In the genomic region with DNA sequence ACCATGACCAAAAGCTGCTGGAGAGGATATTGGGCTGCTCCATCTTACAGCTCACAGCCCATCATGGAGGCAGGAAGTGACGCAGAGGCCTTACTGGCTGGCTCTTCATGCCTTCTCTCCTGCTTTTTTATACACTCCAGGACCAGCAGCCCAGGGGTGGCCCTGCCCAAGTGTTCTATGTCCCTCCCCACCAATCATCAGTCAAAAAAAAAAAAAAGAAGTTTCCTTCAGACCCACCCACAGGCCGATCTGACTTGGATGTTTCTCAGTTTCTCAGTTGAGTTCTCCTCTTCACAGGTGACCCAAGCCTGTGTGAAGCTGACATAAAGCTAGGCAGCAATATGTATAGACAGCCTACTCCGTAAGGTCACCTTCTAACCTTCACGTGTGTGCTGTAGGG, we compare ENCODE assay signal across 1 mouse cellular context.
TF ChIP-seq lines count a peak whose summit lies in the region.

No protein-coding gene starts in this region.

TF ChIP-seq in CH12.LX, 34 proteins besides CTCF, POLR2A, EP300 and RAD21 (continued from another document):
- TF ChIP-seq BHLHE40 (IDR thresholded peaks at IDR 0.05; ENCODE audit: low read depth, low read length): 0 out of 2 replicates have a peak, but pooled peaks have one; percentile 25
